Mouse (Mus musculus): ENCODE measurements at regions not wholly inside any gene's neighbourhood (a gene's known extent, or its start where the extent isn't known, plus 50 kb on each side); places are given as distances from the start of the nearest gene placed in this dataset.
"Not testable (repeated sequence)": the region's sequence is repeated elsewhere in the genome, so short reads cannot be mapped to it uniquely, and the experiment has no call there.

DNA sequence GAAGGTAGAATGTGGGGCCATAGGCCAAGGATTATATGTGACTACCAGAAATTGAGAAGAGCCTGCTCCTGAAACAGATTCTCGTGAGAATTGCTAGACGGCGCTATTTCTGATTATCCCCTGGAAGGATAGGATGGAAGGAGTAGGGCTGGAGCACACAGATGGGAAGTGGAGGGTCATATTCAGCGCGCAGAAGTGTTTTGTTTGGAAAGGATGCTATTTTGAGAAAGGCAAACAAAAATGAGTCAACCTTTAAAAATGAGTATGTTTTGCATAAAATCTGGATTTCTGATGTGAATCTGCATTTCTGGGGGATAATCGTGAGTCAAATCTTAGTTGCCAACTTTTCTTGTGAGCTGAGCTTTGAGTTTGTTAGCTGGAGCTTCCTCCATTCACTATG is 58.1 kb upstream of the Fshb start:
- DNase-seq (ENCODE audit: low spot score) = no peak

DNA sequence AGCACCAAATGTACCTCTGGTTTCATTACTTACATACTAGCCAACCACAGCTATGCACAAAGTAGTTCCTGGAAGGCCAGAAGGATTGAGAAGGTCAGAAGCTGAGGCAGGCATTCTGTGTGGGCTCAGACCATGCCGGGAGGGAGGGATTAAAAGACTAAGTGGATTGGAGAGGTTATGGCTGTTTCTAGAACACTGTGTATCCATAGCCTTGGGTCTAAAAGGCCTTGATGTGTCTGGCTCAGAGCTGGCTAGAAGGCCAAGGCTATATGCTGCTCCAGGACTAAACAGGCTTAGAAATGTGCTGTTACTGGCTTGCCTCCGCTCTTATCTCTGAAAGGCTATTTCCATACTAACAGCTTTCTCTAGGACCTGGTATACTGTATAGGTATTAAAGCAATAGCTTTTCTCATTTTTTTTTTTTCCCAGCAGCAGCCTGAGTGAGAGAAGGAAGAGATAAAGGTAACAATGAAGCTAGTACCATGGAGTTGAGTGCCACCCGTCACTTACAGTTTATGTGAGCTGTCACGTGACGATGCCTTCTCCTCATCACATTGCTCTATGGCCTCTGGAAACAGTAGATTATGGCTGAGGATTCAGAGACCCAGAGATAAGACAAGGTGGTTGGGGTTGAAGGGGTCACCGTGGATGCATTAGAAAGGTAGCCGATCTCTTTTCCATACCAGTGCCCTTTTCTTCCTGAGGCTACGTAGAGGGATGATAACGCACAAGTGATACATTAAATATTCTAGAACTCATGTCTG is 59.4 kb upstream of the Fshb start:
- DNase-seq (ENCODE audit: low spot score) = no peak

DNA sequence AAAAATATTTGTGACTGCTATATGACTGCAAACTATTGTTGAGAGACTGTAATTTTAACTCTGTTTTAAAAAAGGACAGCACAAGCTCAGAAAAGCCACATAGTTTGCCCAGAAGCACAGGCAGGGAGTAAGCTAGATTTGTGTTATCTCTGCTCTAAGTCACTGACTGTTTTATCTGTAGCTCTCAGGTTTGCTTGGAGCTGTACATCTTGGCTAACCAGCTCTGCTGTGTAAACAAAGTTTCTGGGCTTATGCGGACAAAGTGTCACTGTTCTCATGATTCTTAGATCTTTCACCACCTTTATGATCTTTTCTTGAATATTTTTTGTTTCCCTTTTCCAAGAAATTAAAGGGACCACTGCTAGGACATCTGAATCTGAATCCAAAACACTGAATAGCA is 60.2 kb upstream of the Fshb start:
- no peak for DNase-seq (ENCODE audit: low spot score)

DNA sequence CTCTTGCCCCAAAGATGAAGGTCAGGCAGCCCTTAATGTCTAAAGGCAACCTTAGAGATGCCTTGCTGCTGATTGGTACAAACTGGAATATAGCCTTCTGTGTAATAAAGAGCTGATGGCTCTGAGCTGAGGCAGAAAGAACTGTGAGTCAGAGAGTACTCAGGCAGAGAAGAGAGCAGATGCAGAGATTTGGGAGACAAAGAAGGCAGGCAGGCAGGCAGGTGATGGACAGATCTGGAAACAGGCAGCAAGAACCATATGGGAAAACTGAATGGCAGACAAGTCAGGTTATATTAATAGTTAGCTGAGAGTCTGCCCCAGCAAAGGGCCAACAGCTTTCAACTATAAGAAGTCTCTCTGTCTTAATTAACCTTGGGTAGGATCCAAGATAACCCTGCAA is 73.7 kb upstream of the Fshb start:
- no peak for DNase-seq (ENCODE audit: low spot score)

DNA sequence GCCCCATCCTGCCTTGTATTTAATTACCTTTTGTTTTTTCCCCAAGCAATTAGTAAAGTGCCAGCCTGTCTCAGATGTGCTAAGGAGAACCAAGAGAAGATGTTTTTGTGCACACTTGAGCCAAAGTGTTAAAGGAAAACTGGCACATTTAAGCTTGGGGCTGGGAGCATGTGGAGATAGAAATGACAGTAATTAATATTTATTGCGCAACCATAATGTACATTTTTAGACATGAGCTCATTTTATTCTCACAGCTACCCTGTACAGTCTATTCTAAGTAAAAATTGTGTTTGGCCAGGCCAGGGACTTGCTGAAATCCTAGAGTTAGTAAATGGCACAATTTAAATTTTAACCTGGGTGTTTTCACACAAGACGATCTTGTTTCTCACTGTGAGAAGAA is 89.9 kb upstream of the Fshb start:
- no peak for DNase-seq (ENCODE audit: low spot score)

DNA sequence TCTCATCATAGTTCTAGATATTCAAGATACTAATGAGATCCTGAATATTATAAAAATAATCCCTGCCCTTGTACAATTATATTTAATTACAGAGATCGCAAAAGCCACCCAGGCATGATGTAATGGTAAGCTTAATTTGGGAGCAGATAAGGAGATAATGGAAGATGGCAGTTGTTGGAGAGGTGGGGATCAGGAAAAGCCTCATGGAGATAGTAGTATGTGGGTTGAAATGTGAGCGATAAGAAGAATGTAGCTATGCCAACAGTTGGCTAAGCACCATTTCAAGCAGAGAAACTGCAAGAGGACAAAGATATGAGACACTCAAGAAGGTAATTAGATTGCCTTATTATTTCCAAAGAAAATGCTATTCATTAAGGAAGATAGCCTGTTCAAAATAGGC is 90.4 kb upstream of the Fshb start:
- DNase-seq (ENCODE audit: low spot score) = no peak

DNA sequence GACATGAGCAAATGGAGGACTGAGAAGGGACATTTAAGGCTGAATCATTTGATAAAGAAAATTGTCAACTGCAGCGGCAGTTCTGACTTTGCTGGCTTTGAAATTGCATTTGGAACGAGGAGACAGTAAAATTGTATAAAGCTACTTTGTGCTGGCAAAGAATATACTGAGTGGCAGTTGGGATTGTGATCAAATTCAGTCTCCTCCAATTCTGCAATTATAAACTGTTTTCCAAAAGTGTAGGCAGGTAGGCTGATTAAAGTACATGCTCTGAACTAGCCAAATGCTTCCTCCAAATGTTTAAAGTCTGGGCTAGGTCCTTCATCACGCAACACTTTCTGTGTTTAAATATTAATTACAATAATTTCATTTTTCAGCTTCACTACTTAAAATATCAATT is 90.9 kb upstream of the Fshb start:
- DNase-seq (ENCODE audit: low spot score) = no peak

DNA sequence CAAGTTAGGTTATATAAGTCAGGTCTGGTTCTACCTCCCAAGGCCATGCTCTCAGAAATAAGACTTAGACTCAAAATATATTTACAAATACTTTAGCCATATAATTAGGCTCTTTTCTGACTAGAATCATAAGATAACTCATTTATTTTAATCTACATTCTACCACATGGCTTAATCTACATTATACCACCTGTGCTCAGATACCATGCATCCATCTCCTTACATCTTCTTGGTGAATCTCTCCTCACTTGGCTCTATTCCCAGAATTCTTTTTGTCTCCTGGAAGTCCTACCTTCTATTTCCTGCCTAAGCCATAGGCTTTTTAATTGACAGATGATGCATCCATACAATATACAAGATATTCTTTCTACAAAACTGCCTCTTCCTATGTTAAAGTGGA is 92.4 kb upstream of the Fshb start:
- no peak for DNase-seq (ENCODE audit: low spot score)

DNA sequence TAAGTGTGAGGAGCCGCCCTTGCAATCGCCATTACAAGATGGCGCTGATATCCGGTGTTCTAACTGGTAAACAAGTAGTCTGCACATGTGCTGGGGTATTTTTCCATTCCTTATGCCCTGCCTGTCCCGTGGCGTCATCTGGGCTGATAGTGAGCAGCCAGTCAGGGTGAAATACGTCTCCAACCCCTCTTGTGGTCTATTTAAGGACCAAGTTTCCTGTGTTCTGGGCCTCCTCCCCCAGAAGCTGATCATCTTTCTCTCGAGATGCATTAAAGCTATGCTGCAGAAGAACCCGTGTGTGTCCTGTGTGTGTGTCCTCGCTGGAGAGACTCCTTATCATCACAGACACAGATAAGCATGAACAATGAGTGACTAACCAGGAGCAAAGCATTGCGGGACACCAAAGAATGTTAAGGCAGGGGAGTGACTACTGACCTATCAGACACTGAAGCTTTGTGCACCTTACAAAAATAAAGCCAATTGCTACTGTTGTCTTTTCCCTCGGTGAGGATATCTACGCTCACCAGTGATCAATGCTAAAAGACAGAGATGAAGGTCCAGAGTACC is 99.5 kb upstream of the Fshb start:
- DNase-seq (ENCODE audit: low spot score) = not testable (repeated sequence)

DNA sequence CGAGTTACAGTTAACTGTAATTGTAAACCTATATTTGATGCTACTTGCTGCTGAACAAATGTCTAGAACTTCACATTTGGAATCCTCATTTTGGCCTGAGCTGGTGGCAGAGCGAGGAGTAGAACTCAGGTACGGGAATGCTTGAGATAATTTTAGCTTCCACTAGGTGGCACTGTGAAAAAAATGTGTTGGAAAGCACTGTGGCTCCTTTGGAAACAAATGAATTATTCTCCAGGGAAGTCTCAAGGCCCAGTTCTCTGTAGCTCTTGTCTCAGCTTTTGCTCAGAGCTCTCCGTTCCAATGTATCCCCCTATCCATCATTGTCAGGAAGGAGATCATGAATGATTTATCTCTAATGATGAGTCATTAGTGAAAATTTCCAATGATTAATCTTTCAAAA is 114.7 kb upstream of the Kcna4 start:
- no peak for DNase-seq (ENCODE audit: low spot score)

DNA sequence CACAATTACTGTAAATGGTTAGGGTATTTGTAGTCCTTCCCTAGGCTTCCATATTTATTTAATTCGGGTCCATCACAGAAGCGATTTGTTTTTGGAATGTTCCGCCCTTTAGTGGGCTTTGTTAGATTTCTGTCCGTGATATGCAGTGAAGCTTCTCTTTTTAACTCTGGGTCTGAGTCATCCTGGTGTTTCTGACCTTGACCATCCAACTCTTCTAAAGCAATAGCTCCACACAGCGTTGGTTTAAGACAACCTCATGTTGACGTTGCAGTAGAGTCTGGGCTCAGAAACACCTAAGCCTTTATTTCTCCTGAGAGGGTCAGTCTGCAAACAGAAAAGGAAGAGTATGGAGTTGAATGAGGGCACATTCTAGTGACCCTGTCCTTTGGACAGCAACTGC is 107.4 kb upstream of the Kcna4 start:
- no peak for DNase-seq (ENCODE audit: low spot score)

DNA sequence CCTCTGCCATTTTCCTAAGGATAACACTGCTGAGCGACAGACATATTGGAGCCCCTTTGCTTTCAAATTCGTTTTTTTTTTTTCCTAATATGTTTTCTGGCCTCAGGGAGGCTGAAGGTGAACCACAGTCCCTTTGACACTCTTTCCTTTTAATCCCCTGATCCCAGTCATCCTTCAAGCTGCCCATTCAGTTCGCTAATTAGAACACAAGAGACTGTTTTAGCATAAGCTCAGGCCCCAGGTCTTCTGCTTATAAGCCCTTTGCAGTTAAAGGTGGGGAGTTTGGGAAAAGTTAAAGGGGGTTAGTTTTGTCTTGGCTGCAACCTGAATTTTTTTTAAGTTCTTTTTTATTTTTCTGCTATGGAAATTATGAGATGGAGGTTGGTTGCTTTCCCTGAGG is 105.6 kb upstream of the Kcna4 start:
- DNase-seq (ENCODE audit: low spot score) = no peak

DNA sequence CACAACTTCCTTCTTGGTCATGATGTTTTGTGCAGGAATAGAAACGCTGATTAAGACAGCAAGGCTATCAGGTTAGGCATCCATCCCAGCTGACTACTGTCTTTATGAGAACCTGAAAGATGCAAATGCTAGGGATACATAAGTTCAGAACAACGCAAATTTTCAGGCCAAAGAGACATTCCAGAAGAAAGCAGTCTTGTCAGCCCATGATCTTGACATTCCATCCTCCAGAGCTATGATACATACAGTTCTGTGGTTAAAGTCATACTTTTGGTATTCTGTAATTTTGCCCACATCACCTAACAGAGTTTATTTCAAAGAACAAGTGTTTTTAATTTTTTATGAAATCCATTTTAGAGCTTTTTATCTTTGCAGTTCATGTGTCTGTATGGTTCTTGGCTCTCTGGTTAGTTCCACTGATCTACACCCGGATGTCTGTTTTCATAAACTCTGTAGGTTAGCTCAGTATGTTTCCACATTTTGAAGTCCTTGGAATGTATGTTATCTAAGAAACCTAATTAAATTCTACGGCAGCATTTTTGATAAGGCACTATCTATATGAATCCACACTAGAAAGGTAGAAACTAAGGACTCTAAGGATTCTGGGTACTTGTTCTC is 88.5 kb upstream of the Kcna4 start:
- no peak for DNase-seq (ENCODE audit: low spot score)

DNA sequence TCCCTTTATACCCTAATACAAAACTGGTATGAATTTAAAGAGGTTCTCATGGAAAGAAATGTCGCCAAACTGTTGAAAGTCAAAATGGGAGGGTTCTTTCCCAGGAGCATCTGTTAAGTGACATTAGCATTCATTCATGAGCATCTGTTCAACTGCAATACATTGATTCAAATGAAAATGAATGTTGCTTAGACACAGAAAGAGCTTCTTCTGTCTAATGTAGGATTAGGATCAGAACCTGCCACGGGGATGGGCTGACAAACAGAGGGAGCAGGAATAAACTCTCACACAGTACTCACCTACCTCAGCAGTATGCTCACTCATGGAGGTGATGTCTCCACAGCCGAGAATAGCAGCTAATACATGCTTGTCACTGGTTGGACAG is 88.0 kb upstream of the Kcna4 start:
- DNase-seq (ENCODE audit: low spot score) = peak; percentile 15

DNA sequence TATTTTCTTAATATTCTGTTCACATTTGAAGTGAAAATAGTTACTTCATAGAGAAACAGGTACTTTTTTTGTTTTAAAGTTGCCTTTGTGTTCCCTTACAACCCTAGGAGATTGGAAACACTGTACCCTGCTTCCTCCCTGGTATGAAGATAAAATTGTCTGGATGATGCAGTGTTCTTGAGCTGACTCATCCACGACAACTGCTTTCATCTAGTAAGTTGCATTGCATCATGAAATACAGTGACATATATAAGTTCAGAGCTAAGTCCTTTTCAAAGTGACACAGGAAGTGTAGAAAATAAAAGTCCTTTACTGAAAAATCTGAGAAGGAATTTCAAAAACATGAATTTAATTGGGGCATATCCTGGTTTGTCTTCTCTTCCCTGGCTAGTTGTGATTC is 68.9 kb upstream of the Kcna4 start:
- no peak for DNase-seq (ENCODE audit: low spot score)

DNA sequence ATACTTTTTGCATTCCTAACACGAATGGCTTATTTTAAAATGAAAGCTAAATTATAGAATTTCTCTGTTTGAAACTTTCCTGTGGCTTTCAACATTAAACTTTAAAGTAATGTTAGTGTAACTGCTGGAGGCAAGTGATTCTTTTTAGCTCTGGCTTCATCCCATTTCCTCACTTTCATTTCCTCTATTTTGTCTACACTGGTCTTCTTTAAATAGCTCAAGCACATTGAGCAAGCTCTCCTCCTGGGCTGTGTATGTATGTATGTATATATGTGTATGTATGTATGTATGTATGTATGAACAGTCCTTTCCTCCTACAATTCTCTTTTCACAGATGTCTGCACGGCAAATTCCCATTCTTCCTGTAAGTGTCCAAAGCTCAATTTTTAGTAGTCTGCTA is 65.8 kb upstream of the Kcna4 start:
- DNase-seq (ENCODE audit: low spot score) = no peak

DNA sequence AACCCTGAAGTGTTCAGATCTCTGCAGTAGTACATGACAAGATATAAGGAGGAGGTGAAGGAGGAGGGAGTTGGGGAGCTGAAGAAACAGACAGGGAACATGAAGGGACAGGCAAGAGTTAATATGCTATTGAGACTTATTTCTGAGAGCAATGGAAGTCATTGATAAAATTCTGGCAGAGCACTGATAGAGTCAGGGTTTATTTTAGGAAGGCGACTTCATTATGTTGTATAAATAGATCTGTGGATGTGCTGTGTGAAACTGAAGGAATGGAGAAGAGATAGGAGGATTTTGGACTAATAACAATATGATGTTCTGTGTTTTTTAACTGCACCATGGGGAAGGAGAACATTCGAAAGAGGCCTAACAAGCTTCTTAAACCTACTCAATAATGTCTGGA is 63.0 kb upstream of the Kcna4 start:
- no peak for DNase-seq (ENCODE audit: low spot score)

DNA sequence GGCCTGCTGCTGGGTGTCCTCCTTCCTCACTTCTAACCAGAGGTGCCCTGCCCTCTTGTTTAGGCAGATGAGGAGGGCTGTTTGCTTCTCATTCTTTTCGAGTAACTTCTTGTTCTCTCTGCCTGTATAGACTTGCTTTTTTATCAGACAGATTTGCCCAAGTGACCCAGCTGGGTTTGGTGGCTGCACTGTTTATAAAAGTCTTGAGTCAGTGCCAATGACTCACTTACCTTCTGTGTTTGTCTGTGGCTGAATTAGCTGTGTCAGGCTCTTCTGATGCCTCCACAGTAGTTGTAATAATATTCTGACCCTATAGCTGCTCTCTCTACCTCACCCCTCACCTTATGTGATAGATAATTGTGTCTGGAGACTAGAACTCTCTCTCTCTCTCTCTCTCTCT is 62.2 kb upstream of the Kcna4 start:
- DNase-seq (ENCODE audit: low spot score) = no peak

DNA sequence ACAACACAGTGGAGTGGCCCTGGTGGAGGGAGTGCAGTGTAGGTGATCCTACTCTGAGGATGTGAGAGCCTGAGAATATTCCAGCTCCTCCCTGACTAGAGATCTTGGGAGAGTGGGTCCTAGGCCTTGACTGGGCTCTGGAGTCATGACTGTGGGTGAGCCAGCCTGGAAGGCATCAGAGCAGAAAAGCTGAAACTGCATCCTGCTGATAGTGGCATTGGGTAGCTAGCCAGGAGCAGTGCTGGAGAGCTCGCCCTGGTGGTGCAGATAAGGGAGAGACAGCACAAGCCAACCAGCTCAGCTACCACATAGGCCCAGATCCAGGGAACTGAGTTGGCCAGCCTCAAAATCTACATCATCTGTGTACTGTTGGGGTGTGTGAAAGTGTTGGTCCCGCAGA is 58.8 kb upstream of the Kcna4 start:
- DNase-seq (ENCODE audit: low spot score) = no peak

DNA sequence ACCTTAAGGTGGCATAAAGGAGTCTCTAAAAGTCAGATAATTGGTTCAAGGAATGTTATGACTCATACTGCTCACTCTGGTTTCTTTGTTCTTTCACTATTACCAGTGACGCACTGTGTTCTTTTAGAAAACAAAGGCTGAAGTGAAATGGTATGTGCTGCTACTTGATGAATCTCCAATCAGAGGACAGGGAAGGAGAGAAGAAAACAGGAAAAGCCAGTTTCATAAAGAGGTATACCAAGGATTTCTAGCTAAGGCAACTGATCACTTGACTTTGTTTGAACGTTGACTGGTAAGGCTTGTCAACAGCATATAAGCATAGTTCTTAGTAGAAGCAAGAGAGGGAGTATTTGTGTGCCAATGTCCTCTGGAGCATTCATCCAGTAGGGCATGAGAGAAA is 57.6 kb upstream of the Kcna4 start:
- DNase-seq (ENCODE audit: low spot score) = no peak

Data from layer of hippocampus, adult 11-12 months (tissue).